Mouse (Mus musculus) hindbrain, embryonic 15.5 days (tissue): ENCODE measurements around the gene Foxp1. TPM values are rescaled to one million over a fixed set of nuclear protein-coding genes. Genes with fewer than 3 reads are reported as not detected.

Experiments
- ATAC-seq: fragments of 200-750 bp; cut with Nextera tagmentation; 2 replicates; pipeline ENCODE4 v1.8.0; 2017; ENCODE audit warnings: low read depth, moderate number of reproducible peaks, moderate TSS enrichment; ENCODE audit not compliant: low FRiP score
- H3K27ac ChIP-seq: fragments of 300-500 bp; sonication (generic); replicated peaks from 2 replicates; pipeline ENCODE4 v1.5.1; 2015; ENCODE audit warnings: mild to moderate bottlenecking, inconsistent platforms
- H3K27me3 ChIP-seq: fragments of 300-500 bp; sonication (generic); 2 replicates; pipeline ENCODE4 v1.6.1; 2015; ENCODE audit warnings: control low read depth, inconsistent platforms
- H3K36me3 ChIP-seq: fragments of 300-500 bp; sonication (generic); 2 replicates; pipeline ENCODE4 v1.6.1; 2015; ENCODE audit warnings: control low read depth, inconsistent platforms
- H3K4me1 ChIP-seq: fragments of 300-500 bp; sonication (generic); replicated peaks from 2 replicates; pipeline ENCODE4 v1.6.1; 2015; ENCODE audit warnings: control low read depth, inconsistent platforms
- H3K4me2 ChIP-seq: fragments of 300-500 bp; sonication (generic); 2 replicates; pipeline ENCODE4 v1.6.1; 2015; ENCODE audit warnings: moderate library complexity, mild to moderate bottlenecking, inconsistent platforms
- H3K4me3 ChIP-seq: fragments of 300-500 bp; sonication (generic); 2 replicates; pipeline ENCODE4 v1.5.1; 2015; ENCODE audit warnings: mild to moderate bottlenecking, inconsistent platforms
- H3K9ac ChIP-seq: fragments of 300-500 bp; sonication (generic); 2 replicates; pipeline ENCODE4 v1.6.1; 2015; ENCODE audit warnings: inconsistent platforms
- H3K9me3 ChIP-seq: fragments of 300-500 bp; sonication (generic); 2 replicates; pipeline ENCODE4 v1.6.1; 2016; ENCODE audit warnings: control low read depth, inconsistent platforms
- WGBS: fragments of 180-500 bp; shearing (Covaris S2); methylation state at CpG from one replicate; pipeline ENCODE4 v1.1.7; 2015; 5-methylcytosine and 5-hydroxymethylcytosine counted together
- polyA plus RNA-seq: library from polyadenylated mRNA; unstranded; fragments of >200 nt; fragmentation: Nextera tagmentation; extraction: Ambion mirVana; gene quantifications from 2 replicates; pipeline ENCODE4 v1.2.1, GENCODE M21; 2015

The Foxp1 gene
- polyA plus RNA-seq, 1 experiment from 2014 or later: 74.2 TPM

DNA sequence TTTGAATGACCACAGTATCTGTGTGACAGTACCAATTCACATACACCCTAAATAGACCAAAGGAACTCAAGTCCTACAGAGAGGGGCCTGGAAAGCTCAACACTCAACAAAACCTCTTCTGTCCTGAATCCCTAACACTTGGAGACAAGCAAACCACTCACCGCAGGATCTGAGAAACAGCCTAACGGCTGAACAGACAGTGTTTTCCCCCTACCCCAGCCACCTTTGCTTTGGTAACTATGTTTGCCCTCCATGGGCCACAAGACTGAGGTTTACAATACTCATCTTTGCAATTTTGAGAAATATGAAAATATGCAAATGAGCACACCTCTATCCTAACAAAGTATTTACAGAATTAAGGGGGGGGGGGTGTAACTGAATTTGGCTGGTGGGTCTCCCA, 525.7 kb downstream of the Foxp1 start:
- Histone ChIP-seq H3K27ac (no peak overlapping the region), H3K4me1 (peaks cover 37% of the 10 kb centered on the region), H3K27me3 (0 out of 2 replicates have a peak, but pooled peaks cover 3% of the 10 kb centered on the region), H3K36me3 (no peaks in the 10 kb centered on the region), H3K9ac (no peak overlapping the region), H3K9me3 (no peaks in the 10 kb centered on the region), H3K4me3 (no peak overlapping the region), H3K4me2 (no peak overlapping the region)
- 91% methylated on average over 2 of the region's 2 CpGs for WGBS
- no peak for ATAC-seq

DNA sequence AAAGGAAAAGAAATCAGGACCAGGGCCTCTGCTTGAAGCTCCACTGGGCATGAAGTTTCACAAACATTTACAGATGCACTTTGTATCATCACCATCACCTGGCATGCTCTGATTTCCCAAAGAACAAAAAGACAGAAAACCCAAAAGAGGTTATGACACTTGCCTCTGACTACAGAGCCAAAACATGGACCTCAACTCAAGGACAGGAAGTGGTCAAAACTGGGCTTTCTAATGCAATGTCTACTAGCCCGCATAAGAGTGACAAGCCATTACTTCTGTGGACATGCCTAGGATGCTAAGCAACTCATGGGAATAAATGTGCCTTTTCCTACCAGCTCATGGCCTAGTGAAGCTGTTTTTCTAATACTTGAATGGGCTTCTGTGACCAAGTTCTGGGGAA, 526.2 kb downstream of the Foxp1 start:
- H3K27ac ChIP-seq: no peak overlapping the region
- no peaks in the 10 kb centered on the region for H3K36me3 ChIP-seq
- no peak overlapping the region for H3K4me3 ChIP-seq
- no peak overlapping the region for H3K9ac ChIP-seq
- no peak overlapping the region for H3K4me2 ChIP-seq
- peaks cover 37% of the 10 kb centered on the region for H3K4me1 ChIP-seq
- H3K9me3 ChIP-seq: no peaks in the 10 kb centered on the region
- 84% methylated on average over 1 of the region's 1 CpGs for WGBS
- ATAC-seq: no peak
- 0 out of 2 replicates have a peak, but pooled peaks cover under 1% of the 10 kb centered on the region for H3K27me3 ChIP-seq

DNA sequence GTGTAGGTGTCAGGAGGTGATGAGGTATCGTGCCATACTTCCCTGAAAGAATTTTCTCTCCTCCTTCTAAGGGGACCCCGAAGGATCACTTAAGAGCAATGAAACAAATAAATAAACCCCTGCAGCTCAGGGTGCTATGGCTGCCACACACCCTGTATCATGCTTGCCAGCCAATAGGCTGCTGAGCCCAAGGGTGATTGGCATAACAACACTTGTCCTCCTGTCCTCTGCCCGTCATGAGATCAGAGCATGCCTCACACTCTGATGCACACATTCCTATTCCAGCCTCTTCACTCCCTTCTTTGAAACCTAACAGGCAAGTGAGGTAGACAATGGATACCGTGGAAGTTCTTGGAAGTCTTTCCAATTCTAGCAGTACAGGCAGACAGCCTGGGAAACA, 526.8 kb downstream of the Foxp1 start:
- H3K27ac ChIP-seq: no peak overlapping the region
- no peaks in the 10 kb centered on the region for H3K9me3 ChIP-seq
- H3K36me3 ChIP-seq: no peaks in the 10 kb centered on the region
- no peak overlapping the region for H3K9ac ChIP-seq
- H3K4me2 ChIP-seq: no peak overlapping the region
- H3K27me3 ChIP-seq: no peaks in the 10 kb centered on the region
- 77% methylated on average over 4 of the region's 4 CpGs for WGBS
- no peak for ATAC-seq
- peaks cover 30% of the 10 kb centered on the region for H3K4me1 ChIP-seq
- no peak overlapping the region for H3K4me3 ChIP-seq

DNA sequence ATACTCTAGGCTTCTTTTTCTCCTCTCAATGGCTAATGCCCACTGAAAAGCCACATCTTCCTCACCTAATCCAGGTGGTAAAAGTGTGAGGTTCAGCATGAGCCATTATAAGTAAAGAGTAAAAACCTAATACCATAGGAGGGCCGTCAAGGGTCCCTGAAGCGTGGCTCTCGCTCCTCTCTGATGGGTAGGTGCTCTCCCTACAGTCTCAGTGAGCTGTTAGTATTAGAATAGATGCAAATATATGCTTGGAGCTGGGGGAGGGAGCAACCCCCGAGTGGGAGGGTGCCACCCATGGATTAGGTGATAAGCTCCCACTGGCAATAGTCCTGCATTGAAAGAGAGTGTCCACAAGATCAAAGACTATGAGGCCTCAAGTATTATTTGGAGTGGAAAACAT, 527.6 kb downstream of the Foxp1 start:
- Histone ChIP-seq H3K9me3 (no peaks in the 10 kb centered on the region), H3K4me2 (no peak overlapping the region), H3K4me1 (peaks cover 26% of the 10 kb centered on the region), H3K9ac (no peak overlapping the region), H3K4me3 (no peak overlapping the region), H3K27ac (no peak overlapping the region), H3K27me3 (no peaks in the 10 kb centered on the region), H3K36me3 (no peaks in the 10 kb centered on the region)
- WGBS: 68% methylated on average over 4 of the region's 4 CpGs
- no peak for ATAC-seq

DNA sequence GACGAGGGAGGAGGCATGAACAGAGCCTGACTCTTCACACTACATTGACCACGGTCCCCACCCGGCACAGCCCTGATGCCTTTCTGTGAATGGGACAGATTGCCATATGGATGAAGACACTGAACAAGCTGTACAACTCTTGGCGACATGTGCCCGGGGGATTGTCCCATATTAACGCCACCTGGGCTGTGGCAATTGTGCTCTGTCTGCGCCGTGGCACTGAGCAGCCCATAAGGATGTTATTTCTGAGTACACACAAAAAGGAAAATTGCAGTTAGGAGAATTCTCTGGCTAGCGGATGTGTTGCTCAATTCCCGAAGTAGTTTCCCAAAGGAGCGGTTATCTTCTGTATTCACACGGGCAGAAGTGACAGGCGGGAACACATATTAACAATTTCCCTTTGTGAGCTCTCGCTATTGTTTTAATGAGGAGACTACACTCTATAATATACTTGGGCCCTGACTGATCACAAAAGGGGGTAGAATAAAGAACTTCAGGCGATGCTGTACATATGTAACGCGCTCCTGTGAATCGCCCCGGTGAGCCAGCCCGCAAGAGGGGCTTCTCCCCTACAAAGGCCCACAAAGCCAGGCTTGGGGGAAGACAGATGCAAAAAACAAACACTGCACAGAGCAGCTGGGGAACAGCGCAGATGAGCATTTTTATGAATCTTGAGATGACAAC, 528.3 kb downstream of the Foxp1 start:
- Histone ChIP-seq H3K27ac (0 out of 2 replicates have a peak overlapping the region, but pooled peaks have one; percentile 23), H3K4me1 (peaks cover 19% of the 10 kb centered on the region), H3K9me3 (no peaks in the 10 kb centered on the region), H3K36me3 (no peaks in the 10 kb centered on the region), H3K4me2 (peak overlapping the region; percentile 29), H3K4me3 (no peak overlapping the region), H3K9ac (no peak overlapping the region), H3K27me3 (no peaks in the 10 kb centered on the region)
- WGBS: 20% methylated on average over 21 of the region's 21 CpGs
- ATAC-seq: peak; percentile 81

DNA sequence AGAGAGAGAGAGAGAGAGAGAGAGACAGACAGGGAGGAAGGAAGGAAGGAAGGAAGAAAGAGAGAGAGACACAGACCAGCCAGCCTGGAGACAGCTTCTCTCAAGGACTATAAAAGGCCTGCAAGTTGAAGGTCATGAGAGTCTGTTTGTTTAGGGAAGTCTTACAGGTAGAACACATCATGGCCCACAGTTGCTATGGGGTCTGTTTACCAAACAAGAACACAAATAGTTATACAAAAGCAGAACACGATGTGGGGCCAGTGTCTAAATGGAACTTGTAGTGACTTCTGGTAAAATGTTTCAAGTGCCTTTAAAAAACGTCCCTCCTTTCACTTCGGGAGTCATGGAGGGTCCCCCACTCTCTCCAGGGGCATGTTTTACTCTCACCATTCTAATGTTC, 529.3 kb downstream of the Foxp1 start:
- no peak overlapping the region for H3K4me3 ChIP-seq
- H3K4me2 ChIP-seq: no peak overlapping the region
- no peaks in the 10 kb centered on the region for H3K27me3 ChIP-seq
- no peaks in the 10 kb centered on the region for H3K36me3 ChIP-seq
- H3K4me1 ChIP-seq: peaks cover 12% of the 10 kb centered on the region
- 76% methylated on average over 3 of the region's 3 CpGs for WGBS
- no peak for ATAC-seq
- H3K27ac ChIP-seq: no peak overlapping the region
- no peaks in the 10 kb centered on the region for H3K9me3 ChIP-seq
- no peak overlapping the region for H3K9ac ChIP-seq

DNA sequence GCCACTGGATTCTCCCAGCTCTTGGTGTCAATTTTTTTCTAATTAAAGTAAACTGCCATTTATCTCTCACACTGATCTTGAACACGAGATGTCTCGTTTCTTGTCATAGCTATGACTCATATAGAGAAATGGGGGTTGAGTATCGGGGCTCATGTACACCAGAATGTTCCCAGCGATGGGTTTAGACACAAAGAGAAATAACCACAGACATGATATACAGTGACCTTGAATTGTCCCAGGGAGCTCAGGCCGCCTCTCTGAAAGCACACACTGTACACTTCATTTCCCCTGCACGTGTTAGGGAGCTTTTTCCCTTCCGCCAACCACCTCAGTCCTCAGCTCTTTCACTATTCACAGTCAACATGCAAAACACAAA, 529.8 kb downstream of the Foxp1 start:
- Histone ChIP-seq H3K4me2 (no peak overlapping the region), H3K9ac (no peak overlapping the region), H3K9me3 (no peaks in the 10 kb centered on the region), H3K27ac (no peak overlapping the region), H3K4me1 (peaks cover 12% of the 10 kb centered on the region), H3K4me3 (no peak overlapping the region), H3K27me3 (no peaks in the 10 kb centered on the region), H3K36me3 (no peaks in the 10 kb centered on the region)
- ATAC-seq: no peak
- WGBS: 76% methylated on average over 7 of the region's 7 CpGs

DNA sequence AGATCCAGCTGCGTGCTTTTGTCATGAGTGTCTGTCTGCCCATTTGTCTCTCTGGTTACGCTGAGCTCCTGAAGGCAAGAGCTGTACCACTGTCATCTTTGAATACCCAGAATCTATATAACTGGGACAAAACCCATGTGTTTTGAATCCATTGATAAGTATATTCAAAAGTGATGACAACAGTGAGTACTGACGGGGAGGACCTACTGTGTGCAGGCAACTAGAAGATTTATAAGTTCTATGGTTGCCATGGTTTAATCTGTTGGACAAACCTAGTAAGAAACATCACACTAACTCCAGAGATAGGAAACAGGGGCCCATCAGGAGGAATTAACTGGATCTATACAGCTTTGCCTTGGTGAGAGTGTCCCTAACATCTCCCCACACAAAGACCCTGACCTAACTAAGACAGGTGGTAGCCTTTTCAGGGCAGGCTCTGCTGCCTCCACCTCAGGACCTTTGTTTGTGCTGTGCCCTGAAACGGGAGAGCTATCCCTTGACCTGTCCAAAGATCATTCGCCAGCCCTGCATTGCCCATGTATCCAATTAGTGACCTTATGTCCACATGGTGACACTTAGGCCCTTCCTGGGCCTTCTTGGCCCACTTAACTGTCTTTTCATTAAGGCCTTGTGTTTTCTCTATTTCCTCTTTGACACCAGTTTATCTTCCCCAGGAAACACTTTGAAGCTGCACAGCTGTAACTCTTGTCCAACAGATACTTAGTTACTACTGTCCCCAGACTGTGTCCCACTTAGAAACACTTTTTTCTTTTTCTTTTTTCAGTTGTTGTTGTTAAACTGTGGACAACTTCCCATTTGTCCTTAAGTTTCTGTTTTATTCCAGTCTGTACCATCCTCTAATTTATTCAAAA, 530.4 kb downstream of the Foxp1 start:
- H3K4me3 ChIP-seq: no peak overlapping the region
- no peak overlapping the region for H3K9ac ChIP-seq
- H3K4me2 ChIP-seq: no peak overlapping the region
- 76% methylated on average over 5 of the region's 5 CpGs for WGBS
- no peaks in the 10 kb centered on the region for H3K27me3 ChIP-seq
- no peaks in the 10 kb centered on the region for H3K9me3 ChIP-seq
- H3K36me3 ChIP-seq: no peaks in the 10 kb centered on the region
- H3K27ac ChIP-seq: no peak overlapping the region
- no peak for ATAC-seq
- H3K4me1 ChIP-seq: peaks cover 12% of the 10 kb centered on the region

DNA sequence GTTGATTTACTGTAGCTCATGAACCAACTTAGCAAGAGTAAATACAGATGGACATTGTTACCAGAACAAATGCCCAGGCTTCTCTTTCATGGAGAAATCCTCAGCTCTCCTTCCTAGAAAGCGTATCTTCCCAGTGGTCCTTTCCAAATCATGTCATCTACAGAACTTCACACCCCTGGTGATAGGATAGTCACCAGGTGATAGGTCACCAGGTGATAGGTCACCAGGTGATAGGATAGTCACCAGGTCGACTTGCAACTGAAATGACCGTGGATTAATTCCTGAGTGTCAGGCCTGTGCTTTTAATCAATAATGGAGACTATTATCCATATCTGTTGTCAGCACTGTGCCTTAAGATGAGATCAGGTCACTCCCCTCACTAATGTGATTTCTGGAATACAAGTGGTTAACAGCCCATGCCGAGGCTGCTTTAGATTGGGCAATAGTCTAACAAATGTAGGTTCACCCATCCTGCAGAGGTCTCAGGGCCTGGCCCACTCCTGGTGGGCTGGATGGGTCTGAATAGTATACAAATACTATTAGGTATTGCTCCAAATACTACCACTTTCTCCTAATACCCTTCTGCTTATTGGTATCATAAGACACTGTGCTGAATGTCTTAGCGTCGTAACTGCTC, 534.9 kb downstream of the Foxp1 start:
- no peak overlapping the region for H3K27ac ChIP-seq
- ATAC-seq: no peak
- 89% methylated on average over 6 of the region's 6 CpGs for WGBS
- H3K27me3 ChIP-seq: no peaks in the 10 kb centered on the region
- no peak overlapping the region for H3K4me3 ChIP-seq
- H3K9ac ChIP-seq: no peak overlapping the region
- no peak overlapping the region for H3K4me2 ChIP-seq
- 0 out of 2 replicates have a peak, but pooled peaks cover 2% of the 10 kb centered on the region for H3K4me1 ChIP-seq
- H3K36me3 ChIP-seq: no peaks in the 10 kb centered on the region
- no peaks in the 10 kb centered on the region for H3K9me3 ChIP-seq

DNA sequence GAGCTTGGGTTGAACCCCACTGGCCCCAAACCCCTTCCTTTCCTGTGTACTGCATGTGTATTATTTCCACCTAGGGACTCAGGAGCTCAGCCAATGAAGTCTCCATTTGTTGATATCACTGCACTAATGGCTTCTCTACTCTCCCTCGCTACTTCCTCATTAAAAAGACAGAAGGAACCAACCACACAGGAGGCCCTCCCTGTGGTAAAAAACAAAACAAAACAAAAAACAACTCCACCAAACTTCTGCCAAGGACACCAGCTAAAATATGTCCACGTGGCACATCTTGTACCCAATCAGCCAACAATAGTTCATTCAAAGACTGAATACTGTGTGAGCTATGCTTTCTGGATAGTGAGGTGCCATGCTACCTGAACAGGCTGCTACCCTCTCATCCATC, 537.1 kb downstream of the Foxp1 start:
- WGBS: 84% methylated on average over 2 of the region's 2 CpGs
- no peaks in the 10 kb centered on the region for H3K27me3 ChIP-seq
- 0 out of 2 replicates have a peak, but pooled peaks cover 2% of the 10 kb centered on the region for H3K4me1 ChIP-seq
- no peaks in the 10 kb centered on the region for H3K36me3 ChIP-seq
- no peak overlapping the region for H3K9ac ChIP-seq
- no peak overlapping the region for H3K27ac ChIP-seq
- H3K4me2 ChIP-seq: no peak overlapping the region
- no peak for ATAC-seq
- H3K9me3 ChIP-seq: no peaks in the 10 kb centered on the region
- H3K4me3 ChIP-seq: no peak overlapping the region

DNA sequence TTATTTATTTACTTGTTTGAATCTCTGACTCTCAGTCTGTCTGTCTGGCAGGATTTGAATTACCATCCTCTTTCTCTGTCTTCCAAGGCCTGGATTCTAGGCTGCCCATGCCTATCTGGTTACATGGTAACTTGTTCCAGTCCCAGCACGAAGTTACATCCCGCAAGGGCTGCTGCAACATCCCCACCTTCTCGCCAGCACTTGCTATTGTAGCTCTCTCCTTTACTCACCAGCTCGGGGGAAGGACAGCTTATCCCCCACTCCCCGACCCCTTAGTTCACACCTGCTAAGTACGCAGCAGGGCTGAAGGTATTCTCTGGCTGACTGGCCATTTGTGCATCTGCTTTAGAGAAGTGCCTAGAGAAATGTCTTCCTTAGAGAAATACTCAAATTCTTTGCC, 537.9 kb downstream of the Foxp1 start:
- H3K9ac ChIP-seq: no peak overlapping the region

DNA sequence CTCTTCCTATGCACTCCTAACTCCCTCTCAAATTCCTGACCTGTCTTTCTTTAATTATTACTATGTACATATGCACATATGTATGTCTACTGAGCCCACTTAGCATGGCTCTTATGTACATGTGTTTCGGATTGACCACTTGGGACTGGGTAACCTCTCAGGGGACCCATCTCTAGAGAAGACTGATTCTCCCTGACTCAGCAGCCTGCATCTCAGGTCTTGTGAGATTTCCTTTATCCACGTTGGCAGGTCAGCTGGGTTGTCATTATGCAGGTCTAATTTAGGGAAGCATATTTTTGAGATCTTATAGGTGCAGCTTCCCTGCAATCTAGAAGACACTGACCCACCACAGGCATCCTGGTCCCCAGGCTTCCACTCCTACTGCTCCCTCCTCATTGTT, 538.5 kb downstream of the Foxp1 start:
- Histone ChIP-seq H3K27ac (no peak overlapping the region), H3K4me1 (0 out of 2 replicates have a peak, but pooled peaks cover 2% of the 10 kb centered on the region), H3K9me3 (no peaks in the 10 kb centered on the region), H3K36me3 (no peaks in the 10 kb centered on the region), H3K9ac (no peak overlapping the region), H3K4me2 (no peak overlapping the region), H3K27me3 (no peaks in the 10 kb centered on the region), H3K4me3 (no peak overlapping the region)
- ATAC-seq: no peak
- WGBS: 70% methylated on average over 2 of the region's 2 CpGs

More for the DNA sequence above, 537.9 kb downstream of the Foxp1 start:
- H3K9me3 ChIP-seq: no peaks in the 10 kb centered on the region
- WGBS: 87% methylated on average over 6 of the region's 6 CpGs
- H3K4me2 ChIP-seq: no peak overlapping the region
- H3K36me3 ChIP-seq: no peaks in the 10 kb centered on the region
- H3K27ac ChIP-seq: no peak overlapping the region
- H3K4me3 ChIP-seq: no peak overlapping the region
- 0 out of 2 replicates have a peak, but pooled peaks cover 2% of the 10 kb centered on the region for H3K4me1 ChIP-seq
- no peaks in the 10 kb centered on the region for H3K27me3 ChIP-seq
- ATAC-seq: no peak
